Mouse (Mus musculus): ENCODE measurements around the gene Slamf6. TPM values are rescaled to one million over a fixed set of nuclear protein-coding genes. Genes with fewer than 3 reads are reported as not detected.
"Not testable (repeated sequence)": the region's sequence is repeated elsewhere in the genome, so short reads cannot be mapped to it uniquely, and the experiment has no call there.

Gene Slamf6
- polyA plus RNA-seq, 1 experiment from 2014 or later, result 0.72 TPM

GRCm38 (mm10) chr1:171961704-171962103 lies 44.4 kb downstream of the Slamf6 start:
- no peak for ATAC-seq (ENCODE audit: insufficient number of reproducible peaks, low FRiP score, low TSS enrichment, low read depth)
- no peaks in the 10 kb centered on the region for H3K4me1 ChIP-seq
- no peaks in the 10 kb centered on the region for H3K27me3 ChIP-seq
- WGBS, result 82% methylated on average over 6 of the region's 6 CpGs
- no peak overlapping the region for H3K4me2 ChIP-seq (replicated peaks)
- H3K9ac ChIP-seq, result no peak overlapping the region
- H3K27ac ChIP-seq (replicated peaks), result no peak overlapping the region
- no peaks in the 10 kb centered on the region for H3K9me3 ChIP-seq (replicated peaks)
- H3K4me3 ChIP-seq (replicated peaks), result no peak overlapping the region
- H3K36me3 ChIP-seq, result no peaks in the 10 kb centered on the region

GRCm38 (mm10) chr1:171963613-171964012 lies 46.3 kb downstream of the Slamf6 start:
- no peaks in the 10 kb centered on the region for H3K36me3 ChIP-seq
- H3K27ac ChIP-seq (replicated peaks), result no peak overlapping the region
- no peaks in the 10 kb centered on the region for H3K9me3 ChIP-seq (replicated peaks)
- H3K9ac ChIP-seq, result no peak overlapping the region
- no peak for ATAC-seq (ENCODE audit: insufficient number of reproducible peaks, low FRiP score, low TSS enrichment, low read depth)
- no peaks in the 10 kb centered on the region for H3K27me3 ChIP-seq
- no peaks in the 10 kb centered on the region for H3K4me1 ChIP-seq
- H3K4me3 ChIP-seq (replicated peaks), result no peak overlapping the region
- WGBS, result 69% methylated on average over 6 of the region's 6 CpGs
- H3K4me2 ChIP-seq (replicated peaks), result no peak overlapping the region

GRCm38 (mm10) chr1:171966054-171966790 lies 48.9 kb downstream of the Slamf6 start:
- Histone ChIP-seq H3K27me3 (no peaks in the 10 kb centered on the region), H3K9ac (no peak overlapping the region), H3K4me2 (replicated peaks) (no peak overlapping the region), H3K9me3 (replicated peaks) (no peaks in the 10 kb centered on the region), H3K4me3 (replicated peaks) (no peak overlapping the region), H3K27ac (replicated peaks) (no peak overlapping the region), H3K4me1 (no peaks in the 10 kb centered on the region), H3K36me3 (no peaks in the 10 kb centered on the region)
- no peak for ATAC-seq (ENCODE audit: insufficient number of reproducible peaks, low FRiP score, low TSS enrichment, low read depth)
- WGBS, result 76% methylated on average over 6 of the region's 6 CpGs

GRCm38 (mm10) chr1:171969221-171969620 lies 51.9 kb downstream of the Slamf6 start:
- Histone ChIP-seq H3K27ac (replicated peaks) (no peak overlapping the region), H3K9ac (no peak overlapping the region), H3K36me3 (no peaks in the 10 kb centered on the region), H3K9me3 (replicated peaks) (no peaks in the 10 kb centered on the region), H3K27me3 (no peaks in the 10 kb centered on the region), H3K4me2 (replicated peaks) (no peak overlapping the region), H3K4me3 (replicated peaks) (no peak overlapping the region), H3K4me1 (no peaks in the 10 kb centered on the region)
- no peak for ATAC-seq (ENCODE audit: insufficient number of reproducible peaks, low FRiP score, low TSS enrichment, low read depth)
- 85% methylated on average over 6 of the region's 6 CpGs for WGBS

- no peak overlapping the region for H3K4me2 ChIP-seq (replicated peaks)
- no peak for ATAC-seq (ENCODE audit: insufficient number of reproducible peaks, low FRiP score, low TSS enrichment, low read depth)
- H3K4me1 ChIP-seq, result no peaks in the 10 kb centered on the region
- no peaks in the 10 kb centered on the region for H3K9me3 ChIP-seq (replicated peaks)
- no peak overlapping the region for H3K9ac ChIP-seq
- WGBS, result 63% methylated on average over 10 of the region's 10 CpGs
- no peak overlapping the region for H3K4me3 ChIP-seq (replicated peaks)
- no peaks in the 10 kb centered on the region for H3K27me3 ChIP-seq
- no peak overlapping the region for H3K27ac ChIP-seq (replicated peaks)
- H3K36me3 ChIP-seq, result no peaks in the 10 kb centered on the region
Measured at GRCm38 (mm10) chr1:171970854-171971586, 53.7 kb downstream of the Slamf6 start.

- H3K9me3 ChIP-seq (replicated peaks); H3K9ac ChIP-seq; H3K36me3 ChIP-seq; H3K4me3 ChIP-seq (replicated peaks); H3K27me3 ChIP-seq; ATAC-seq (ENCODE audit: insufficient number of reproducible peaks, low FRiP score, low TSS enrichment, low read depth); H3K27ac ChIP-seq (replicated peaks); H3K4me2 ChIP-seq (replicated peaks); H3K4me1 ChIP-seq: not testable (repeated sequence)
- WGBS, result 89% methylated on average over 2 of the region's 2 CpGs
Measured at GRCm38 (mm10) chr1:171974361-171974760, 57.0 kb downstream of the Slamf6 start.

GRCm38 (mm10) chr1:171975377-171975776 lies 58.1 kb downstream of the Slamf6 start:
- no peak overlapping the region for H3K27ac ChIP-seq (replicated peaks)
- H3K36me3 ChIP-seq, result no peaks in the 10 kb centered on the region
- H3K4me3 ChIP-seq (replicated peaks), result no peak overlapping the region
- no peaks in the 10 kb centered on the region for H3K9me3 ChIP-seq (replicated peaks)
- no peak overlapping the region for H3K4me2 ChIP-seq (replicated peaks)
- H3K9ac ChIP-seq, result no peak overlapping the region
- 85% methylated on average over 9 of the region's 9 CpGs for WGBS
- no peaks in the 10 kb centered on the region for H3K27me3 ChIP-seq
- ATAC-seq (ENCODE audit: insufficient number of reproducible peaks, low FRiP score, low TSS enrichment, low read depth), result no peak
- H3K4me1 ChIP-seq, result no peaks in the 10 kb centered on the region

GRCm38 (mm10) chr1:171975831-171976230 lies 58.5 kb downstream of the Slamf6 start:
- Histone ChIP-seq H3K27ac (replicated peaks) (no peak overlapping the region), H3K4me1 (no peaks in the 10 kb centered on the region), H3K9ac (no peak overlapping the region), H3K27me3 (no peaks in the 10 kb centered on the region), H3K36me3 (no peaks in the 10 kb centered on the region), H3K4me2 (replicated peaks) (no peak overlapping the region), H3K9me3 (replicated peaks) (no peaks in the 10 kb centered on the region), H3K4me3 (replicated peaks) (no peak overlapping the region)
- ATAC-seq (ENCODE audit: insufficient number of reproducible peaks, low FRiP score, low TSS enrichment, low read depth), result no peak
- 83% methylated on average over 4 of the region's 4 CpGs for WGBS

- WGBS, result 91% methylated on average over 14 of the region's 14 CpGs
- no peaks in the 10 kb centered on the region for H3K27me3 ChIP-seq
- ATAC-seq (ENCODE audit: insufficient number of reproducible peaks, low FRiP score, low TSS enrichment, low read depth), result no peak
Measured at GRCm38 (mm10) chr1:171976826-171977539, 59.7 kb downstream of the Slamf6 start.

GRCm38 (mm10) chr1:171977891-171978290 lies 60.6 kb downstream of the Slamf6 start:
- Histone ChIP-seq H3K4me3 (replicated peaks) (no peak overlapping the region), H3K4me1 (no peaks in the 10 kb centered on the region), H3K9me3 (replicated peaks) (no peaks in the 10 kb centered on the region), H3K4me2 (replicated peaks) (no peak overlapping the region), H3K27me3 (no peaks in the 10 kb centered on the region), H3K9ac (no peak overlapping the region), H3K27ac (replicated peaks) (no peak overlapping the region), H3K36me3 (no peaks in the 10 kb centered on the region)
- 70% methylated on average over 2 of the region's 2 CpGs for WGBS
- ATAC-seq (ENCODE audit: insufficient number of reproducible peaks, low FRiP score, low TSS enrichment, low read depth), result no peak

More at GRCm38 (mm10) chr1:171976826-171977539, 59.7 kb downstream of the Slamf6 start:
- Histone ChIP-seq H3K9me3 (replicated peaks) (no peaks in the 10 kb centered on the region), H3K4me2 (replicated peaks) (no peak overlapping the region), H3K4me1 (no peaks in the 10 kb centered on the region), H3K36me3 (no peaks in the 10 kb centered on the region), H3K27ac (replicated peaks) (no peak overlapping the region), H3K9ac (no peak overlapping the region), H3K4me3 (replicated peaks) (no peak overlapping the region)

- Histone ChIP-seq H3K9me3 (replicated peaks) (no peaks in the 10 kb centered on the region), H3K4me1 (no peaks in the 10 kb centered on the region), H3K36me3 (no peaks in the 10 kb centered on the region), H3K4me3 (replicated peaks) (no peak overlapping the region), H3K27ac (replicated peaks) (no peak overlapping the region), H3K9ac (no peak overlapping the region), H3K4me2 (replicated peaks) (no peak overlapping the region), H3K27me3 (no peaks in the 10 kb centered on the region)
- 83% methylated on average over 13 of the region's 13 CpGs for whole genome bisulfite sequencing
- ATAC-seq (ENCODE audit: insufficient number of reproducible peaks, low FRiP score, low TSS enrichment, low read depth), result 0 out of 2 replicates have a peak, but pooled peaks have one; percentile 19
Measured at GRCm38 (mm10) chr1:171979969-171980730, 62.8 kb downstream of the Slamf6 start.
